Mouse (Mus musculus) MEL (cell line): ENCODE results near the gene Lpcat3.

Experiments
- CTCF ChIP-seq, 3 experiments: IDR thresholded peaks in 2 of 3; conservative IDR thresholded peaks in 1 of 3; 2 replicates each; pipeline ENCODE4 v1.5.1; 2011 to 2012; ENCODE audit warnings: low read length in 3 of 3, low read depth in 2 of 3, mild to moderate bottlenecking in 2 of 3, improper control_type of control experiment in 1 of 3, inconsistent platforms in 1 of 3, mixed read lengths in 1 of 3, moderate library complexity in 1 of 3; ENCODE audit not compliant: control insufficient read depth in 1 of 3, insufficient read depth in 1 of 3, poor library complexity in 1 of 3, severe bottlenecking in 1 of 3
- EP300 ChIP-seq, 2 experiments: IDR thresholded peaks; 2 replicates each; pipeline ENCODE4 v1.6.1; 2011; ENCODE audit warnings: improper control_type of control experiment in 2 of 2, low read length in 2 of 2, low read depth in 1 of 2, mild to moderate bottlenecking in 1 of 2
- GATA1 ChIP-seq: IDR thresholded peaks from 2 replicates; pipeline ENCODE4 v1.6.1; 2011; ENCODE audit warnings: low read depth, low read length, improper control_type of control experiment
- MAX ChIP-seq: IDR thresholded peaks from 2 replicates; pipeline ENCODE4 v1.6.1; 2011; ENCODE audit warnings: low read length, improper control_type of control experiment
- MYC ChIP-seq: IDR thresholded peaks from 2 replicates; pipeline ENCODE4 v1.6.1; 2011; ENCODE audit warnings: low read depth, mild to moderate bottlenecking, low read length, improper control_type of control experiment, moderate library complexity
- POLR2A ChIP-seq, 2 experiments: IDR thresholded peaks; 2 replicates each; pipeline ENCODE4 v1.6.1; 2011 to 2012; ENCODE audit warnings: low read length in 2 of 2, mild to moderate bottlenecking in 2 of 2, control low read depth in 1 of 2, improper control_type of control experiment in 1 of 2, low read depth in 1 of 2, moderate library complexity in 1 of 2; ENCODE audit not compliant: control insufficient read depth in 1 of 2, insufficient read depth in 1 of 2, poor library complexity in 1 of 2
- POLR2AphosphoS2 ChIP-seq: IDR thresholded peaks from 2 replicates; pipeline ENCODE4 v1.6.1; 2011; ENCODE audit warnings: low read length, improper control_type of control experiment
- ZC3H11A ChIP-seq: IDR thresholded peaks from 2 replicates; pipeline ENCODE4 v1.6.1; 2012; ENCODE audit warnings: low read depth, mild to moderate bottlenecking, inconsistent platforms, low read length, improper control_type of control experiment
- ZNF384 ChIP-seq: IDR thresholded peaks from 2 replicates; pipeline ENCODE4 v1.6.1; 2012; ENCODE audit warnings: low read depth, mild to moderate bottlenecking, inconsistent platforms, low read length, improper control_type of control experiment

DNA sequence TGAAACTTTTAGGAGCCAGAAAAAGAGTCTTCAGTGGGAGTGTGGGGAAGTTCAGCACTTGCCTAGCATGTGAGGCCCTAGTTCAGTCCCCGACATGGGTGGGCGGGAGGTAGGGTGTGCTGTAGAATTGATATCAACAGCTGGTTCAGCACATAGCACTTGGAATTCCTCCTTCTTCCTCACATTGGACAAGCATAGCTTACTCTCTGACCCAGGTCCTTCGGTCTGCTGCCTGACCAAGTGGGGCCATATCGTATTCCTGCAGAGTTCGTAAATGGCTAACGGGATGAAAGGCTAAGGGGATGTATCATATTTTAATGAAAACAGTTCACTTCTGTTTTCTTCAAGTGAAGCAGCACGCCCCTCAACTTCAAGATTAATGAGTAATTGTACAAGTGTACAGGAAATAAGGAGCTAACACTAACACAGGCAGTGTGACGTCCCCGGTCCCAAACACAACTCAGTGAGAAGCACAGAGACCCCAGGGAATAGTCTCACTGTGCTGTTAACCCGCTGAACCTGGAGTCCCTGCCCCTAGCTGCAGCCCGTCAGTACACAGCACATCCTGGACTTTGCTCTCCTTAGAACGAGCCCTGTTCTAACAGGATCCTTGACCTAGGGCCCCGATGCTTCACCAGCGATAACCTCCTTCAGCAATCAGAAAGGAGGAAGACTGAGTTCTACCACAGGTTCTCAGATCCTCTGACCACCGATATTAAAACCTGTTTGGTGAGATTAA, 30.6 kb downstream of the Lpcat3 start:
- TF ChIP-seq MAX: no peak
- TF ChIP-seq ZNF384: no peak
- TF ChIP-seq CTCF (IDR thresholded peaks at IDR 0.05 in 2 of 3, conservative IDR thresholded peaks at IDR 0.05 in 1 of 3; ENCODE audit: control insufficient read depth in 1 of 3, insufficient read depth in 1 of 3, low read depth in 2 of 3, low read length in 3 of 3, poor library complexity in 1 of 3, severe bottlenecking in 1 of 3): no peak
- no peak for TF ChIP-seq EP300 (IDR thresholded peaks at IDR 0.05; ENCODE audit: low read depth in 1 of 2, low read length in 2 of 2)
- TF ChIP-seq POLR2A (IDR thresholded peaks at IDR 0.05; ENCODE audit: control insufficient read depth in 1 of 2, insufficient read depth in 1 of 2, low read depth in 1 of 2, low read length in 2 of 2, poor library complexity in 1 of 2): no peak; a peak in 1 of 4 replicates
- no peak for TF ChIP-seq GATA1
- TF ChIP-seq MYC: no peak
- no peak for TF ChIP-seq POLR2AphosphoS2
- TF ChIP-seq ZC3H11A: no peak
